Mouse (Mus musculus): Measurements from ENCODE around the gene Dmbx1.

GRCm38 (mm10) chr4:115953559-115953958 is 13.8 kb upstream of the Dmbx1 start:
- TF ChIP-seq TBP (IDR thresholded peaks at IDR 0.05; ENCODE audit: low read depth, low read length), result no peak
- TF ChIP-seq EP300 (IDR thresholded peaks at IDR 0.05; ENCODE audit: low read depth in 1 of 2, low read length in 2 of 2), result no peak
- no peak for TF ChIP-seq POLR2A (IDR thresholded peaks at IDR 0.05; ENCODE audit: control insufficient read depth in 1 of 2, insufficient read depth in 1 of 2, low read depth in 1 of 2, low read length in 2 of 2, poor library complexity in 1 of 2)
- no peak for TF ChIP-seq CTCF (IDR thresholded peaks at IDR 0.05 in 2 of 3, conservative IDR thresholded peaks at IDR 0.05 in 1 of 3; ENCODE audit: control insufficient read depth in 1 of 3, insufficient read depth in 1 of 3, low read depth in 2 of 3, low read length in 3 of 3, poor library complexity in 1 of 3, severe bottlenecking in 1 of 3)
- no peak for TF ChIP-seq NRF1 (IDR thresholded peaks at IDR 0.05; ENCODE audit: insufficient read depth, low read depth, low read length, poor library complexity, severe bottlenecking)
- TF ChIP-seq POLR2AphosphoS2 (IDR thresholded peaks at IDR 0.05; ENCODE audit: low read length), result no peak
- TF ChIP-seq BHLHE40 (IDR thresholded peaks at IDR 0.05; ENCODE audit: borderline replicate concordance, low read depth, low read length), result no peak
- TF ChIP-seq USF1 (IDR thresholded peaks at IDR 0.05; ENCODE audit: low read depth, low read length), result no peak
- no peak for TF ChIP-seq GATA1 (IDR thresholded peaks at IDR 0.05; ENCODE audit: low read depth, low read length)
